Mouse (Mus musculus) forebrain, embryonic 14.5 days (tissue): ENCODE data around the gene Pex14. TPM values are rescaled to one million over a fixed set of nuclear protein-coding genes. Genes with fewer than 3 reads are reported as not detected.

ENCODE experiments used
- ATAC-seq: fragments of 200-750 bp; cut with Nextera tagmentation; 2 replicates; pipeline ENCODE4 v1.8.0; 2017; ENCODE audit warnings: mild to moderate bottlenecking, moderate library complexity
- DNase-seq: peaks from one replicate; pipeline ENCODE4 v3.0.0-alpha.2; 2015; ENCODE audit warnings: low spot score
- H3K27ac ChIP-seq: fragments of 300-500 bp; sonication (generic); 2 replicates; pipeline ENCODE4 v1.5.1; 2014; ENCODE audit warnings: low read depth, mild to moderate bottlenecking, control low read depth, low read length, moderate library complexity
- H3K27me3 ChIP-seq: fragments of 300-500 bp; sonication (generic); replicated peaks from 2 replicates; pipeline ENCODE4 v1.6.1; 2014; ENCODE audit warnings: low read length, control low read depth, mixed read lengths; ENCODE audit not compliant: control insufficient read depth, insufficient read depth
- H3K36me3 ChIP-seq: fragments of 300-500 bp; sonication (generic); 2 replicates; pipeline ENCODE4 v1.6.1; 2014; ENCODE audit warnings: low read length, control low read depth; ENCODE audit not compliant: control insufficient read depth, insufficient read depth
- H3K4me1 ChIP-seq: fragments of 300-500 bp; sonication (generic); 2 replicates; pipeline ENCODE4 v1.6.1; 2014; ENCODE audit warnings: antibody characterized with exemption, low read length, control low read depth; ENCODE audit not compliant: control insufficient read depth, insufficient read depth
- H3K4me2 ChIP-seq: fragments of 300-500 bp; sonication (generic); 2 replicates; pipeline ENCODE4 v1.6.1; 2014; ENCODE audit warnings: mild to moderate bottlenecking, control low read depth, low read length
- H3K4me3 ChIP-seq: fragments of 300-500 bp; sonication (generic); 2 replicates; pipeline ENCODE4 v1.5.1; 2014; ENCODE audit warnings: low read depth, low read length, control low read depth
- H3K9ac ChIP-seq: fragments of 300-500 bp; sonication (generic); 2 replicates; pipeline ENCODE4 v1.6.1; 2014; ENCODE audit warnings: mild to moderate bottlenecking, low read length, control low read depth, moderate library complexity
- H3K9me3 ChIP-seq: fragments of 300-500 bp; sonication (generic); replicated peaks from 2 replicates; pipeline ENCODE4 v1.6.1; 2016; ENCODE audit warnings: low read length, control low read depth, mixed read lengths; ENCODE audit not compliant: control insufficient read depth
- WGBS: fragments of 180-500 bp; shearing (Covaris S2); extraction: QIAGEN DNeasy Blood & Tissue Kit; methylation state at CpG from one replicate; pipeline ENCODE4 v1.1.7; 2014; 5-methylcytosine and 5-hydroxymethylcytosine counted together
- polyA plus RNA-seq: library from polyadenylated mRNA; unstranded; fragments of >200 nt; fragmentation: Nextera tagmentation; extraction: Ambion mirVana; gene quantifications from 2 replicates; pipeline ENCODE4 v1.2.1, GENCODE M21; 2014

Pex14 gene
- polyA plus RNA-seq, 1 experiment from 2014 or later: 30.7 TPM

DNA sequence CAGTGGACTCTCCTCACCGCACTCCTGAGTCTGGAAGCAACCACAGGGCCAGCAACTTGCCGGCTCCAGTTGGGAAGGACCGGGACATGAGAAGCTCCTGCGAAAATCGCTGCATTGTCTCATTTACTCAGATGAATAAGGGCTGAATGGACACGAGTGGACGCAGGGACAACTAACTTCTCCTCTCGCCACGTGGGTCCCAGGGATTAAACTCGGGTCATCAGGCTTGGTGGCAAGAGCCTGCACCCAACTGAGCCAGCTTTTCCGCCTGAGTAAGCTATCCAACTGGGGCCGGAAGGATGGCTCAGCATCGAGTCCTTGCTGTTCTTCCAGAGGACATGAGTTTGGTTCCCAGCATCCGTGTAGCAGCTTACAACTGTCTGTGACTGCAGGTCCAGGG lies 126.3 kb downstream of the Pex14 start:
- no peak overlapping the region for H3K27ac ChIP-seq
- DNase-seq: no peak
- no peak overlapping the region for H3K9ac ChIP-seq
- 52% methylated on average over 14 of the region's 14 CpGs for WGBS
- no peak overlapping the region for H3K4me2 ChIP-seq
- H3K4me1 ChIP-seq: peaks cover 8% of the 10 kb centered on the region
- no peaks in the 10 kb centered on the region for H3K9me3 ChIP-seq
- no peaks in the 10 kb centered on the region for H3K27me3 ChIP-seq
- no peak for ATAC-seq
- no peak overlapping the region for H3K4me3 ChIP-seq
- no peaks in the 10 kb centered on the region for H3K36me3 ChIP-seq

DNA sequence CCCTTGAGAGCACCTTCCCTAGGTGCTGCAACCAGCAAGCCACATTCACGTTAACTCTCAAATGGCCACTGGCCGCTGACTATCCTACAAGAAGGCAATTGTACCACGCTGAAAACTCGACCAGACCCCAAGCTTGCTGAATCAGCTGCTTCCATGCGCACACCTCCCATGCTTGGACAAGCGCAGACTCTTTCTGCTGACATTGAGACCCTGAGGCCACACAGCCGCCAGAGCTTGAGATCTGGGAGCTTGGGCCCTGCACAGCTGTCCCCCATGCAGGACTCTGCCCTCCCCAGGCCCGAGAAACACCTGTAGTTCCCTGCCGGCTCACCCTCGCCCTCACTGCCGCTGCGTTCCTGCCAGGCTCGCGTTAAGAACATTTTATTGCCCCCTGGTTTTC lies 127.0 kb downstream of the Pex14 start:
- Histone ChIP-seq H3K4me2 (no peak overlapping the region), H3K4me1 (peaks cover 8% of the 10 kb centered on the region), H3K4me3 (no peak overlapping the region), H3K36me3 (no peaks in the 10 kb centered on the region), H3K27ac (no peak overlapping the region), H3K27me3 (no peaks in the 10 kb centered on the region), H3K9me3 (no peaks in the 10 kb centered on the region), H3K9ac (no peak overlapping the region)
- 85% methylated on average over 14 of the region's 14 CpGs for WGBS
- ATAC-seq (no peak), DNase-seq (no peak)

DNA sequence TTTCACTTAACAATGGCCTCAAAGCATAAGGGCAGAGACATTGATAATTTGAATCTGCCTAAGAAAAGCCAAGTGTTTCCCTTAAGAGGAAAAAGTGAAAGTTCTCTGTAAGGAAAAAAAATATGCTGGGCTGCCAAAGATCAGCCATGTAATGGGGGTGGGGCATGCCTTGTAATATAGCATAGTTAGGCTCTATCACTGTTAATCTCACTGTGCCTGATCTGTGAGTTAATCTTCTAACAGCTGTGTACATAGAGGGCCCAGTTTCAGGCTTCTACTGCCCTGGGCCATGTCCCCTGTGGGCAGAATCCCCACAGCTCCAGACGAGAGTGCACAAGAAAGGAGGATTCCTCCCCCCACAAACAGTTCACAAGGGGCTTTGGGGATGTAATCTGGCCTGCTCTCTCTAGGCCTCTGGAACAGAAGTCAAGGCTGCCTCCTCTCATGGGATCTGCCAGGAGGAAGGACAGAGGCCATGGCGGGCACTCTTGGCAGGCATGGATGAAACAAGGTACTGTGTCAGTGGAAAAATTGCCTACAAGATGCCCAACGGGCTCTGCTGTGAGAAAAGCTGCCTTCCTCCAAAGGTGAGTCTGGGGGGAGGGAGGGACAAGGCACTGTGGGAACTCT lies 127.9 kb downstream of the Pex14 start:
- ATAC-seq (no peak), DNase-seq (no peak)
- Histone ChIP-seq H3K36me3 (no peaks in the 10 kb centered on the region), H3K4me1 (peaks cover 8% of the 10 kb centered on the region), H3K4me2 (no peak overlapping the region), H3K9ac (no peak overlapping the region; the same call in 1 of the 2 replicates), H3K4me3 (no peak overlapping the region), H3K27ac (no peak overlapping the region), H3K9me3 (no peaks in the 10 kb centered on the region), H3K27me3 (no peaks in the 10 kb centered on the region)
- 60% methylated on average over 3 of the region's 3 CpGs for WGBS

DNA sequence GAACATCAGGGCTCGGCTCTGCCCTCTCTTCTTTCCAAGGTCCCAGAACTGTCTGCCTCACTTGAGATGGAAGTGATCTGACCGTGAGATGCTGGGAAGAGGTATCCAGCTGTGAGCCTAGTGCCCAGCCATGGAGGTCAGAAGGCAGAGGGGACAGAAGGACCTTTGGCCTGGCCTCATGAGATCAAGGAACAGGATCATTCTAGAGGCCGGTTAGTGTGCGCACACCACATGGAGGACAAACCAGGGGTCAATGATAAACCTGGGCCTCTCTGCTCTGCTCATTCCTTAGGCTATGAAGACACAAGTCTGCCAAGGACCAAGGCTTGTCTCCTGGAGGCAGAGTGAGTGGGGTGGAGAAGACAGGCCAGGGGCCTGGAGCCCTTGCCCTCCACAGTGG lies 128.9 kb downstream of the Pex14 start:
- no peak overlapping the region for H3K9ac ChIP-seq
- H3K9me3 ChIP-seq: no peaks in the 10 kb centered on the region
- H3K36me3 ChIP-seq: no peaks in the 10 kb centered on the region
- no peak for DNase-seq
- ATAC-seq: no peak
- no peak overlapping the region for H3K4me3 ChIP-seq
- WGBS: 92% methylated on average over 4 of the region's 4 CpGs
- H3K27me3 ChIP-seq: no peaks in the 10 kb centered on the region
- H3K4me1 ChIP-seq: peaks cover 8% of the 10 kb centered on the region
- H3K27ac ChIP-seq: no peak overlapping the region
- no peak overlapping the region for H3K4me2 ChIP-seq

DNA sequence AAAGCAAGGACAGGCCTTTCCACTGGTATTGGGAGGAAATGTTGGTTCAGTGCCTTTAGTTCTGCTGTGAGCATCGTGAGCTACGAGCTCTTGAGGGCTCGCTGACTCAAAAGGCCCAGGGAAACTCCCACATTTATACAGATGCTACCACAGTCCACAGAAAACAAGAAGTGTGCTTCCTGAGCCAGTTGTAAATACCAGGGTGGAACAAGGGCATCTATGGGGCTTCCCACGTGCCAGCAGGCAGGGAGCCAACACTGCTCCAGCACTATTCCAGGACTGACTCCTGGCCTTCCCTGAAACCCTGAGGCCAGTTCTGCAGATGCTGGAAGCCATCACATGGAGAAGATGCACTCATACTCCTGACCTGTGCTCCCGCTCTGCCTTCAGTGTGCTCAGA lies 130.1 kb downstream of the Pex14 start:
- 69% methylated on average over 5 of the region's 5 CpGs for WGBS
- ATAC-seq: no peak
- no peak overlapping the region for H3K27ac ChIP-seq
- no peak overlapping the region for H3K4me3 ChIP-seq
- no peaks in the 10 kb centered on the region for H3K36me3 ChIP-seq
- DNase-seq: no peak
- H3K27me3 ChIP-seq: no peaks in the 10 kb centered on the region
- H3K4me2 ChIP-seq: no peak overlapping the region
- H3K9ac ChIP-seq: no peak overlapping the region
- peaks cover under 1% of the 10 kb centered on the region; the same call in 1 of the 2 replicates for H3K4me1 ChIP-seq
- H3K9me3 ChIP-seq: no peaks in the 10 kb centered on the region

DNA sequence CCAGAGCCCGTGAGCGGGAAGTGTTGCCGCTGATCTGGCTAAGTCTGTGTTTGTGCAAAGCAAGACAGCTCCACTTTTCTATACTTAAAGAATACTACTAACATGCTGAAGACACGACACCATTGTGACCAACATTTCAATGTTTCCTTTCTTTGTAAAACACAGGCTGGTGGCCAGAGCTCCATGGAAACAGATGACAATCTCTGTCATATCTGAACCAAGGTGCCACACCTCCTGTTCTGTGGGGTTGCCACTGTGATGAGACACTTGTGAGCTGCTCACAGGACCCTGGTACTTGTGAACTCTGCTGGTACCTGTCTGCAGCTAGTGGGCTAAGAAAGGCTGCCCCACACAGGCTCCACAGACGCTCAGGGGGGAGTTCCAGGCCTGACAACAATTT lies 130.8 kb downstream of the Pex14 start:
- no peak overlapping the region for H3K9ac ChIP-seq
- DNase-seq: no peak
- no peak overlapping the region for H3K27ac ChIP-seq
- H3K4me1 ChIP-seq: no peaks in the 10 kb centered on the region
- no peaks in the 10 kb centered on the region for H3K9me3 ChIP-seq
- no peak for ATAC-seq
- no peaks in the 10 kb centered on the region for H3K27me3 ChIP-seq
- H3K4me2 ChIP-seq: no peak overlapping the region
- H3K36me3 ChIP-seq: no peaks in the 10 kb centered on the region
- WGBS: 82% methylated on average over 5 of the region's 5 CpGs
- no peak overlapping the region for H3K4me3 ChIP-seq

DNA sequence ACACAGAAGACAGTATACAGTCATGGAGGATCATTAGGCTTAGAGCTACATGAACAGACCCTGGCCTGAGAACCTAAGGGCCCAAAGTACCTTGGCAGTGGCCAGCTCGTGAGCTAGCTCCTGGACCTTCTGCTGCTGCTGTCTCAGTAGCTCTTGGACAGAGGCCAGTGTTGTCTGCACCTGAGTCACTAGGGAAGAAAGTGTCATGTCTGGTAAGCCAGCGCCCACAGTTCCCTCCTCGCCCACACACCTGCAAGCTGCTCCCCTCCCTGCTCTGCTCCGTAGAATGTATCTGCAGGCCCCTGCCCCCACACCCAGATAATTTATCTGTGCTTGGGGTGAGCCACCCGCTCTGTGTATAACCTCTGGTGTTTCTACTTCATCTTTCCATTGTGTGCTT lies 133.5 kb downstream of the Pex14 start:
- no peak overlapping the region for H3K4me2 ChIP-seq
- H3K27ac ChIP-seq: no peak overlapping the region
- WGBS: 88% methylated on average over 5 of the region's 5 CpGs
- no peaks in the 10 kb centered on the region for H3K27me3 ChIP-seq
- H3K9ac ChIP-seq: no peak overlapping the region
- DNase-seq (no peak), ATAC-seq (no peak)
- no peaks in the 10 kb centered on the region for H3K9me3 ChIP-seq
- peaks cover 6% of the 10 kb centered on the region for H3K36me3 ChIP-seq
- no peak overlapping the region for H3K4me3 ChIP-seq
- H3K4me1 ChIP-seq: no peaks in the 10 kb centered on the region

DNA sequence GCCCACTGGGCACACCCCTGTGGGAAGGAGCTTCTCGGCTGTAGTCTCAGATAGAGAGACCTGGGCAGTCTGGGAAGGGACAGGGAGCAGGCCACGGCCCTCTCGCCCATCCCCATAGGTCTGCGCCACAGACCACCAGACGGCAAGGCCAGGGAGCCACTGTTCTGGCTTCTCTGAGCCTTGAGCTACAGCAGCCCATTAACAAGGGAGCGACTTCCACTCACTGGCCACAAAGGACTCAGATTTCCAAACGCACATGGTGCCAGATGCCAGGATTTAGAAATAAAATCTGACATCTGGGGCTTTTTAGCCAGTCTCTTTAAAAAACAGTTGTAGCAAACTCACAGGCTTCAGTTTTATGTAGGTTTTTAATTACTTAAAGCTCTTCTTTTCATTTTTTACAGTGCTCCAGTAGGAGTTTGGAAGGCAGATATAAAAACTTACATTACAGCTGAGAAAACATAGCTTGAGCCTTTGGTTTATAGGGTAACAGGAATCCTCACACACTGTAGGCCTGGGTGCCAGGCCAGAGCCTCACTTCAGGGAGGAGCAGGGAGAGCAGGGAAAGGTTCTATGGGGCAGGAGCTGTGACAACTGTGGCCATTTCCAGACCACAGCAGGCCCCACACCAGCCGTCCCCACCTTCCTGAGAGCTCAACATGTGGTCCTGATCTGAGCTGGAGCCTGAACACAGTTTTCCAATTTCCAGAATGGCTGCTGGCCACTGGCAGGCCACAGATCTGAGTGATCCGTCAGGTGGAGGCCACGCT lies 134.9 kb downstream of the Pex14 start:
- Histone ChIP-seq H3K4me1 (no peaks in the 10 kb centered on the region), H3K9me3 (no peaks in the 10 kb centered on the region), H3K27me3 (no peaks in the 10 kb centered on the region), H3K4me2 (no peak overlapping the region), H3K36me3 (peaks cover 17% of the 10 kb centered on the region), H3K4me3 (no peak overlapping the region), H3K9ac (no peak overlapping the region), H3K27ac (no peak overlapping the region)
- WGBS: 90% methylated on average over 10 of the region's 10 CpGs
- no peak for ATAC-seq
- DNase-seq: no peak

DNA sequence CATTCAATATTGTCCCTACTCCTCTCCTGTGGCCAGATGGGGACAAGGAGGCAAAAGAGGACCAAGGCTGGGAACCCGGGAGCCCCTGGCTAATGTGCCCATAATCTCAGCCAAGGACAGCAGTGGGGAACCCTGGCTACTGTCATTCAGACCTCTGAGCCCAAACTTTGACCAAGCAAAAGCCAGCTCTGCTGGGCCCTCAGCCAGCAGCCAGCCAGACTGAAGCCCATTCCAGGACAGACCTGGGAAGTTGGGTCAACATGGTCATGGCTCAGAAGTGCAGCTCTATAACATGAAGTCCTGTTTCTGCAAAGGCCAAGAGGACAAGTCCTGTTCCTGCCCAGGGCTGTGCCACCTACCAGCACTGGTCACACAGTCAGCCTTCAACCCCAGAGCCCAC lies 137.6 kb downstream of the Pex14 start:
- no peak overlapping the region for H3K9ac ChIP-seq
- ATAC-seq (no peak), DNase-seq (no peak)
- H3K4me3 ChIP-seq: no peak overlapping the region
- no peaks in the 10 kb centered on the region for H3K9me3 ChIP-seq
- H3K27me3 ChIP-seq: no peaks in the 10 kb centered on the region
- no peaks in the 10 kb centered on the region for H3K4me1 ChIP-seq
- H3K27ac ChIP-seq: no peak overlapping the region
- WGBS: 86% methylated on average over 1 of the region's 1 CpGs
- H3K36me3 ChIP-seq: peaks cover 17% of the 10 kb centered on the region
- H3K4me2 ChIP-seq: no peak overlapping the region
